Mouse (Mus musculus) lung, postnatal 0 days (tissue): Measurements from ENCODE around the gene Spred1.

Source experiments
- CTCF ChIP-seq: IDR thresholded peaks from 2 replicates; pipeline ENCODE4 v1.5.1; 2016; ENCODE audit warnings: antibody characterized with exemption, mild to moderate bottlenecking
- EP300 ChIP-seq: IDR thresholded peaks from 2 replicates; pipeline ENCODE4 v1.6.1; 2016; ENCODE audit warnings: antibody characterized with exemption, mild to moderate bottlenecking, control low read depth

GRCm38 (mm10) chr2:117172981-117173380, 51.8 kb downstream of the Spred1 start:
- TF ChIP-seq CTCF, result peak; percentile 59
- TF ChIP-seq EP300, result no peak
